Mouse (Mus musculus): ENCODE measurements around the gene Stk11. TPM values are rescaled to one million over a fixed set of nuclear protein-coding genes. Genes with fewer than 3 reads are reported as not detected.

Stk11 gene
- polyA plus RNA-seq, 1 experiment = 70.3 TPM

DNA sequence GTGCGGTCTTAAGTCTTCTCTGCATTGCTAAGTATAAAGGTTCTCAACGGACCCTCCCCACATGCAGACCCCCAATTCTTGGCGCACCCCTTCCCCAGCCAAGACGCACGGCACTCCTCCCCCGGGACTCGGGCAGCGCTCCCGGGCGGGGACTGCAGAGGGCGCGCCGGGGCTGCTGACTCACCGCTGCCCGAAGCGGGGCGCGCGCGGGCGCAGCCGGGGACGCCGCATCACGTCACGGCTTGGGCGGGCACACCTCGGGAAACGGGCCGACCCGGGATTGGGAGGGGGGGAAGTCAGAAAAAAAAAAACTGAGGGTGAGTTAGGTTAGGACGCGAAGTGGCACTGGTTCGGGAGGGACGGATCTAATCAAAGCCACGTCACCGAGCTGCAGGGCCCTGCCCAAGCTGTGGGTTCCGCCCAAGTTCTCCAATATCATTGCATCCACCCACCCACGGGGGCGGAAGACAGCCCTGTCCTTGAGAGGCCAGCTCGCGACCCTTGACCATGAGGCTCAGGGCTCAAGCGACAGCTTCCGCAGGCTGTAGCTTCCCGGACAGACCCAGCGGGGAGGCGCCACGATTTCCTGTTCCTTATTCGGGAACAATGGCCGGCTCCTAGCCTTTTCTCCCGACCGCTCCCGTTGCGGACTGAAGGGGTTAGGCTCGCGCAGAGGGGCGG is 33.1 kb downstream of the Stk11 start:
- Histone ChIP-seq H3K9me3 (replicated peaks; ENCODE audit: control insufficient read depth, insufficient read depth, low read length, poor library complexity, severe bottlenecking) (no peaks in the 10 kb centered on the region), H3K36me3 (ENCODE audit: control insufficient read depth, insufficient read depth, low read length, poor library complexity, severe bottlenecking) (peaks cover 17% of the 10 kb centered on the region), H3K27ac (ENCODE audit: insufficient read depth, low read length) (peak overlapping the region; percentile 96), H3K27me3 (ENCODE audit: control insufficient read depth, insufficient read depth, low read length, poor library complexity, severe bottlenecking) (no peaks in the 10 kb centered on the region), H3K4me3 (ENCODE audit: low read depth, low read length) (peak overlapping the region; percentile 96), H3K4me1 (ENCODE audit: control insufficient read depth, insufficient read depth, low read length) (peaks cover 6% of the 10 kb centered on the region), H3K9ac (ENCODE audit: low read depth, poor library complexity, severe bottlenecking) (peak overlapping the region; percentile 88)
- TF ChIP-seq POLR2A (IDR thresholded peaks at IDR 0.05; ENCODE audit: insufficient read depth, low read length) = peak; percentile 6
- no peak; the same call in 1 of the 2 replicates for TF ChIP-seq EP300 (IDR thresholded peaks at IDR 0.05; ENCODE audit: insufficient read depth, low read depth, low read length)
- TF ChIP-seq CTCF (IDR thresholded peaks at IDR 0.05; ENCODE audit: low read depth, low read length) = peak; percentile 56

DNA sequence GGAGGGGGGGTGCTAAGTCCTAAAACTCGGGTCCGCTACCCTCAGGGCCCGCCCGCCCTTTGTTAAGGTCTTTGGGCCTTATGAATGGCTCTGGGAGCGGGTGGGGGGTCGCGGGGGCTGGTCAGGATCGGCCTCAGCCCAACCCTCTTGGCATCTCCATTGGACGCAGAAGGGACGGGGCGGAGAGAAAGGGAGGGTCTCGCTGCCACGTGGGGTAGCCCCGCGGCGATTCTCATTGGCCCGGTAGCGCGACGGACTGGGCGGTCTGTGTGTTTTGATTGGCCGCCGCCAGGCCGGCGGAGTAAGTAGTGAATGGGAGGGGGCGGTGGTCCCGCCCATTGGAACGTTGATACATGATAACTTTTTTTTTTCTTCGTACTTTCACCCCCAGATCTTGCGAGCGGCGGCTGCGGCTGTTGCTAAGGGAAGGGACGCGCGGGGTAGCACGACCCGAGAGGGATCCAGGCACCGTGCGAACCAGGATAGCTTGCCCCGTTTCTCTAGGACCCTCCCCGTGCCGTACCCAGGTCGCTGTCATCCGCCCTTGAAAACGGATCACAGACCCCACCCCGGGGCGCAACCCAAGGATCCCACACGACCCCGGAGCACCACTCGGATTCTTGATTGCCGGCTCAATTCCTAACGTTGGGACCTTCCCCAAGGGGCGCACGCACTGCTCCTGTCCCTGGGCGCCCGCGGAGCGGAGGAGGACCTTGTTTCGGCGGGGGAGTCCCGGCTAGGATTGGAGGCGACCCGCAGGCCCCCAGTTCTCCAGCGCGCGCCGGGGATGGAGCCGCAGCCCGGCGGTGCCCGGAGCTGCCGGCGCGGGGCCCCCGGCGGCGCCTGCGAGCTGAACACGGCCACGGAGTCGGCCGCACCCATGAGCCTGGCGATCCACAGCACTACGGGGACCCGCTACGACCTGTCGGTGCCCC is 34.0 kb downstream of the Stk11 start:
- H3K9ac ChIP-seq (ENCODE audit: low read depth, poor library complexity, severe bottlenecking) = peak overlapping the region; percentile 93
- peak overlapping the region; percentile 96 for H3K4me3 ChIP-seq (ENCODE audit: low read depth, low read length)
- H3K36me3 ChIP-seq (ENCODE audit: control insufficient read depth, insufficient read depth, low read length, poor library complexity, severe bottlenecking) = peaks cover 17% of the 10 kb centered on the region
- TF ChIP-seq EP300 (IDR thresholded peaks at IDR 0.05; ENCODE audit: insufficient read depth, low read depth, low read length) = no peak
- no peak for TF ChIP-seq CTCF (IDR thresholded peaks at IDR 0.05; ENCODE audit: low read depth, low read length)
- peak; percentile 46 for TF ChIP-seq POLR2A (IDR thresholded peaks at IDR 0.05; ENCODE audit: insufficient read depth, low read length)
- peaks cover 6% of the 10 kb centered on the region for H3K4me1 ChIP-seq (ENCODE audit: control insufficient read depth, insufficient read depth, low read length)
- peak overlapping the region; percentile 96; the same call in 1 of the 2 replicates for H3K27ac ChIP-seq (ENCODE audit: insufficient read depth, low read length)
- no peaks in the 10 kb centered on the region for H3K9me3 ChIP-seq (replicated peaks; ENCODE audit: control insufficient read depth, insufficient read depth, low read length, poor library complexity, severe bottlenecking)
- H3K27me3 ChIP-seq (ENCODE audit: control insufficient read depth, insufficient read depth, low read length, poor library complexity, severe bottlenecking) = no peaks in the 10 kb centered on the region

DNA sequence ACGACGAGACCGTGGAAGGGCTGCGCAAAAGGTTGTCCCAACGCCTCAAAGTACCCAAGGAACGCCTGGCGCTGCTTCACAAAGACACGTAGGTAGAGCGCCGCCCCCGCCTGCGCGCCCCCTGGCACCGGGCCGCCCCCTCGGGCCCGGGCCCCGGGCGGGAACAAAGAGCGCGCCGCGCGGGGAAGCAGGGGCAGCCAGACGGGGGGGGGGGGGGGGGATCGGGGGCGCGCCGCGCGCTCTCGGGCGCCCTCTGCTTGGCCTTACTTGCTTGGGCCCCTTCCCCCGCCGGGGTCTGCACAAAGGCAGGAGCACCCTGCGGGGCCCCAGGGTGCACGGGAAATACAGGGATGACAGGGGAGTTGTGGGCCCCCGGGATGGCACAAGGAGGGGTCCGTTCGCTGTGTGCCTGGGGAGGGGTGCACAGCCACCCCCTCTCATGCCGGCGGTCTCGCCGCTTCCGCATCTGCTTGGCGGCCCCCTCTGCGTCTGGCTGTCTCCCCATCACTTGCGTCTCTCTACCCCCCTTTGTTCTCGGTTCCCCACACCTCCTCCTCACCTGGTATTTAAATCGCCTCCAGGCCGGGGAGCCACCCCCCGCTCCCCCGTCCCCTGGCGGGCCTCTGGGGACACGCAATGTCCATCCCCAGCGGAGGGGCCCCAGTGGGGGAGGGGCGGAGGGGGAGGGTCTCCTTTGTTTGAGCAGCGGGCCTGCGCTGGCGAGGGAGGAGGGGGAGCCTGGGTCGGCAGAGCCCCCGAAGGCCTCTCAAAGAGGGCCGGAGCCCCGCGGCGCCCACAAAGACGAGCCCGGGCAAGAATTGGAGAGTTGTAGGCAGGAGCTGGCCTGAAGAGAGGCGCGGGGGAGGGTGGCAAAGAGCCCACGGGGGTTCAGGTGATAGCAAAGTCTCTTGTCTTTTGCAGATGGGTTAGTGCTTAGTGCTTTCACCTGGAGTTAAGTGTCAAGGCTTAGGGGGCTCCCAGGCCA is 34.9 kb downstream of the Stk11 start:
- Histone ChIP-seq H3K36me3 (ENCODE audit: control insufficient read depth, insufficient read depth, low read length, poor library complexity, severe bottlenecking) (peaks cover 23% of the 10 kb centered on the region), H3K27me3 (ENCODE audit: control insufficient read depth, insufficient read depth, low read length, poor library complexity, severe bottlenecking) (no peaks in the 10 kb centered on the region), H3K4me1 (ENCODE audit: control insufficient read depth, insufficient read depth, low read length) (peaks cover 6% of the 10 kb centered on the region), H3K4me3 (ENCODE audit: low read depth, low read length) (peak overlapping the region; percentile 89), H3K27ac (ENCODE audit: insufficient read depth, low read length) (peak overlapping the region; percentile 62), H3K9ac (ENCODE audit: low read depth, poor library complexity, severe bottlenecking) (peak overlapping the region; percentile 93), H3K9me3 (replicated peaks; ENCODE audit: control insufficient read depth, insufficient read depth, low read length, poor library complexity, severe bottlenecking) (no peaks in the 10 kb centered on the region)
- TF ChIP-seq EP300 (IDR thresholded peaks at IDR 0.05; ENCODE audit: insufficient read depth, low read depth, low read length) (no peak), CTCF (IDR thresholded peaks at IDR 0.05; ENCODE audit: low read depth, low read length) (no peak), POLR2A (IDR thresholded peaks at IDR 0.05; ENCODE audit: insufficient read depth, low read length) (no peak)

DNA sequence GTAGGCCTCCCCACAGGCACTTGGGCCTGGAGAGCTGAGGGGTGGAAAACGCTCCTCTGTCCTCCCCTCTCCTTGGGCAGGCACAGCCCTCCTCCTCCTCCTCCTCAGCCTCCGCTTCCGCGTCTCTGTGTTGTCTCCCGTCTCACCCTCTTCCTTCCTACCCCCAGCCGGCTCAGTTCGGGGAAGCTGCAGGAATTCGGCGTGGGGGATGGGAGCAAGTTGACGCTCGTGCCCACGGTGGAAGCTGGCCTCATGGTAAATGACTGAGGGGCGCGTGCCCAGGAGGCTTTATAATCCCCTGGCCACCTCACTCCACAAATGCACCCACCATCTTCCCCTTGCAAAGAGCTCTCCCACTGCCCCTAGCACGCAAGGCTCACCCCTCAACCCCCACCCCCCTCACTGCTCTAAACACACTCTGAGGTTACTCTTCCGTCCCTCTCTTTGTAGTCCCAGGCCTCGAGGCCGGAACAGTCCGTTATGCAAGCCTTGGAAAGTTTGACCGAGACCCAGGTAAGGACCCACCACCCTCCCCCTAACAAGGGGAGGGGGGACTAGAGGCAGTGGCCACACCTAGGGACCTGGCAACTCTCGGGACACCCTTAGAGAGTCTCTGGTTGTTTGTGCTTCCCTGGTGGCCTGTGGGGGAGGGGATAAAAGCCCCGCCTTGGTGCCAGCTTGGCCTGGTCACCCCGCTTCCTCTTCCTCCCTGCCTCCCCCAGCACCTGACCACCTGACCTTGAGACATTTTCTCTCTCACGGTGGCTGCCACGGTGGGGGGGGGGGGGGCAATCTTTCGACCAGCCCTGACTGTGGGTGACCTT is 35.8 kb downstream of the Stk11 start:
- H3K27ac ChIP-seq (ENCODE audit: insufficient read depth, low read length) = peak overlapping the region; percentile 62
- H3K4me3 ChIP-seq (ENCODE audit: low read depth, low read length) = peak overlapping the region; percentile 58
- H3K9me3 ChIP-seq (replicated peaks; ENCODE audit: control insufficient read depth, insufficient read depth, low read length, poor library complexity, severe bottlenecking) = no peaks in the 10 kb centered on the region
- no peaks in the 10 kb centered on the region for H3K27me3 ChIP-seq (ENCODE audit: control insufficient read depth, insufficient read depth, low read length, poor library complexity, severe bottlenecking)
- TF ChIP-seq EP300 (IDR thresholded peaks at IDR 0.05; ENCODE audit: insufficient read depth, low read depth, low read length) = 0 out of 2 replicates have a peak, but pooled peaks have one; percentile 5
- no peak for TF ChIP-seq POLR2A (IDR thresholded peaks at IDR 0.05; ENCODE audit: insufficient read depth, low read length)
- peak overlapping the region; percentile 93 for H3K9ac ChIP-seq (ENCODE audit: low read depth, poor library complexity, severe bottlenecking)
- peaks cover 31% of the 10 kb centered on the region for H3K36me3 ChIP-seq (ENCODE audit: control insufficient read depth, insufficient read depth, low read length, poor library complexity, severe bottlenecking)
- peaks cover 6% of the 10 kb centered on the region for H3K4me1 ChIP-seq (ENCODE audit: control insufficient read depth, insufficient read depth, low read length)
